In the genomic region with DNA sequence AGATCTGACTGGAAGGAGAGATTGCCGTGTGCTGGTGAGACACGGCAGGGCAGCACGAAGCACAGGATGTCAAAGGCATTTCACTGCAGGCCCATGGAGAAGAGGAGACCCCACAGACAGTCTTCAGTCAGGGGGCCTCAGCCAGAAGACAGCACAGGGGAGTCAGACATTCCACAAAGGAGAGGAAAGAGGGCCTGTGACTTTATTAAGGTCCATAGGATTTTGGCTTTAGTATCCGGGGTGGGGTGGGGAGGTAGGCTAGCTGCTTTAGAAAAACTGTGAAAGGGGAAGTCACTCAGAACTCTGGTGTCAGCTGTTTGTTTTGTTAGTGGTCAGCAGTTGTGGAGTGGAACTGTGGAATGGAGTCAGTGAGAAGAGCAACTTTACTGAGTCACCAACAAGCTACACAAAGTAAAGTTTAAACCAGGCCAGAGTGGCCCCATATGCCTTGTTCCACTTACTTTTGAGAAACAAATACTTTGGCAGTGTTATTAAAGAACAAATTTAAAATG, we compare ENCODE assay signal across 36 mouse cellular contexts. TPM values are rescaled to one million over a fixed set of nuclear protein-coding genes. Genes with fewer than 3 reads are reported as not detected.
A peak's percentile ranks its signal among the peaks of the same experiment; 100 is the strongest.
DNase-seq lines count a peak whose midpoint lies in the region; ATAC-seq and TF ChIP-seq lines count a peak whose summit lies in the region.
"Had no signal": no experiment of that assay in that cellular context is flagged by ENCODE, and none has a peak within 500 bp of the region (broad histone marks: within the 10 kb centered on the region; RNA-seq: fewer than 3 reads in every experiment).

No protein-coding gene starts in this region.

- H3K27me3 ChIP-seq in MEL (ENCODE audit: control insufficient read depth in 1 of 2, insufficient read depth in 2 of 2, low read length in 2 of 2) = no peaks in the 10 kb centered on the region
- H3K27me3 ChIP-seq: CH12.LX; embryonic facial prominence, embryonic 12.5 days; liver, embryonic 15.5 days; lung, embryonic 15.5 days; Patski had no signal

- no peak overlapping the region for H3K9ac ChIP-seq in MEL (ENCODE audit: control insufficient read depth, low read depth, low read length, poor library complexity, severe bottlenecking)
- H3K9ac ChIP-seq: embryonic facial prominence, embryonic 12.5 days; hindbrain, embryonic 14.5 days; liver, embryonic 15.5 days; lung, embryonic 15.5 days had no signal

- H3K36me3 ChIP-seq in MEL (ENCODE audit: control insufficient read depth in 1 of 2, insufficient read depth in 2 of 2, low read length in 2 of 2) = peaks cover 2 to 13% of the 10 kb centered on the region in 2 experiments; a peak in 3 of 4 replicates

- H3K9me3 ChIP-seq in MEL (replicated peaks; ENCODE audit: insufficient read depth, low read length) = no peaks in the 10 kb centered on the region
- H3K9me3 ChIP-seq: embryonic facial prominence, embryonic 12.5 days; liver, embryonic 15.5 days; lung, embryonic 15.5 days had no signal

- ATAC-seq in common myeloid progenitor, adult 5-6 weeks (replicated peaks; ENCODE audit: low read depth, poor library complexity, severe bottlenecking) = peak; percentile 63; the same call in 1 of the 2 replicates
- peak; percentile 80 for ATAC-seq in megakaryocyte progenitor cell, adult 5-6 weeks (replicated peaks; ENCODE audit: poor library complexity)
- ATAC-seq: forebrain, embryonic 14.5 days; intestine, postnatal 0 days; Patski had no signal

- DNase-seq in layer of hippocampus, adult 9-11 months = peak; percentile 20
- no peak for DNase-seq in layer of hippocampus, adult 2 months (ENCODE audit: low spot score in 2 of 2)
- peak; percentile 13 for DNase-seq in MEL (ENCODE audit: low read depth, low spot score)
- DNase-seq in right cerebral cortex, postnatal 4 days = no peak
- DNase-seq in layer of hippocampus, adult 18-20 months (ENCODE audit: low spot score in 2 of 2) = no peak
- DNase-seq: adrenal gland, postnatal 14 days; cerebellum, adult 9-10 months; cerebellum, postnatal 36 days; embryo, embryonic 11 days; gastrocnemius, postnatal 25 days; heart, postnatal 4 days; kidney, adult 9 months; kidney, postnatal 10 days; lung, postnatal 36 days; midbrain, embryonic 14.5 days; right cerebral cortex, postnatal 14 days; thymus, postnatal 14 days had no signal

- no peak for TF ChIP-seq RAD21 in MEL (IDR thresholded peaks at IDR 0.05; ENCODE audit: low read depth, low read length)

- TF ChIP-seq CTCF in layer of hippocampus, adult 2 months (conservative IDR thresholded peaks at IDR 0.05) = no peak
- TF ChIP-seq CTCF in MEL (IDR thresholded peaks at IDR 0.05 in 2 of 3, conservative IDR thresholded peaks at IDR 0.05 in 1 of 3; ENCODE audit: control insufficient read depth in 1 of 3, insufficient read depth in 1 of 3, low read depth in 2 of 3, low read length in 3 of 3, poor library complexity in 1 of 3, severe bottlenecking in 1 of 3) = no peak

- TF ChIP-seq EP300 in MEL (IDR thresholded peaks at IDR 0.05; ENCODE audit: low read depth in 1 of 2, low read length in 2 of 2) = no peak

- H3K27ac ChIP-seq in layer of hippocampus, adult 2 months = no peak overlapping the region
- no peak overlapping the region for H3K27ac ChIP-seq in MEL (ENCODE audit: control insufficient read depth, low read depth, low read length)
- H3K27ac ChIP-seq: embryonic facial prominence, embryonic 12.5 days; hindbrain, embryonic 14.5 days; liver, embryonic 15.5 days; lung, embryonic 15.5 days had no signal

- H3K4me3 ChIP-seq in layer of hippocampus, adult 2 months = no peak overlapping the region
- no peak overlapping the region for H3K4me3 ChIP-seq in MEL (ENCODE audit: control insufficient read depth in 1 of 2, insufficient read depth in 1 of 2, low read depth in 2 of 2, low read length in 2 of 2)
- H3K4me3 ChIP-seq: embryonic facial prominence, embryonic 12.5 days; liver, embryonic 15.5 days; lung, embryonic 15.5 days had no signal

- no peak for TF ChIP-seq POLR2A in MEL (IDR thresholded peaks at IDR 0.05; ENCODE audit: control insufficient read depth in 1 of 2, insufficient read depth in 1 of 2, low read depth in 1 of 2, low read length in 2 of 2, poor library complexity in 1 of 2)

- H3K4me1 ChIP-seq in MEL (ENCODE audit: control insufficient read depth in 1 of 2, insufficient read depth in 2 of 2, low read length in 2 of 2) = peaks cover 0 to 3% of the 10 kb centered on the region in 2 experiments; a peak in 1 of 4 replicates
- H3K4me1 ChIP-seq: embryonic facial prominence, embryonic 12.5 days; liver, embryonic 15.5 days; lung, embryonic 15.5 days had no signal

- H3K79me2 ChIP-seq in MEL (ENCODE audit: control insufficient read depth, insufficient read depth, low read length, poor library complexity) = no peaks in the 10 kb centered on the region

TF ChIP-seq in MEL, 35 proteins besides CTCF, POLR2A, EP300 and RAD21:
- TF ChIP-seq NELFE (IDR thresholded peaks at IDR 0.05; ENCODE audit: low read depth, low read length) = no peak
- no peak for TF ChIP-seq KAT2A (conservative IDR thresholded peaks at IDR 0.05; ENCODE audit: low read depth, low read length)
- TF ChIP-seq ZKSCAN1 (IDR thresholded peaks at IDR 0.05; ENCODE audit: low read depth, low read length) = no peak
- no peak for TF ChIP-seq BHLHE40 (IDR thresholded peaks at IDR 0.05; ENCODE audit: borderline replicate concordance, low read depth, low read length)
- TF ChIP-seq TAL1 (IDR thresholded peaks at IDR 0.05; ENCODE audit: low read length) = no peak
- no peak for TF ChIP-seq ETS1 (IDR thresholded peaks at IDR 0.05; ENCODE audit: low read depth, low read length)
- TF ChIP-seq USF1 (IDR thresholded peaks at IDR 0.05; ENCODE audit: low read depth, low read length) = no peak
- no peak for TF ChIP-seq ZC3H11A (IDR thresholded peaks at IDR 0.05; ENCODE audit: low read depth, low read length)
- no peak for TF ChIP-seq ZMIZ1 (IDR thresholded peaks at IDR 0.05; ENCODE audit: low read depth, low read length)
- TF ChIP-seq MYC (IDR thresholded peaks at IDR 0.05; ENCODE audit: low read depth, low read length) = no peak
- TF ChIP-seq TBP (IDR thresholded peaks at IDR 0.05; ENCODE audit: low read depth, low read length) = no peak
- TF ChIP-seq USF2 (IDR thresholded peaks at IDR 0.05; ENCODE audit: borderline replicate concordance in 1 of 2, insufficient read depth in 1 of 2, low read depth in 1 of 2, low read length in 2 of 2) = no peak
- TF ChIP-seq MAX (IDR thresholded peaks at IDR 0.05; ENCODE audit: low read length) = no peak
- no peak for TF ChIP-seq SMC3 (IDR thresholded peaks at IDR 0.05; ENCODE audit: low read depth, low read length)

RNA-seq across cellular contexts. Expression of gene Ccdc169, which starts 7.9 kb away (rescaled TPM):
- total RNA-seq in layer of hippocampus, adult 2 months (2021) = under 1 TPM; 0.27 to 0.36 TPM
- total RNA-seq in MEL (2012; rRNA removed) = 0.19 TPM in 1 of 2 replicates, not detected in the other
- not detected for polyA plus RNA-seq in MEL (2012; ENCODE audit: insufficient read depth in 1 of 2, insufficient read length in 2 of 2, low read depth in 1 of 2, low replicate concordance in 2 of 2, missing spikeins in 1 of 2)
- 0.41 TPM in 1 of 2 replicates, not detected in the other for total RNA-seq in common myeloid progenitor, adult 5-6 weeks (2017)
- not detected in 2 replicates for total RNA-seq in megakaryocyte progenitor cell, adult 5-6 weeks (2015)
- total RNA-seq in megakaryocyte progenitor cell, adult 5-6 weeks (2017) = not detected in 2 replicates
- under 1 TPM in 1 of 2 experiments, not detected in 1; 0.38 TPM for total RNA-seq in layer of hippocampus, adult 18-20 months (2021)
- total RNA-seq: adrenal gland, postnatal 14 days; gastrocnemius, adult 18-20 months; gastrocnemius, postnatal 25 days; layer of hippocampus, postnatal 14 days; monocyte, adult 5-6 weeks had no signal
- polyA plus RNA-seq: forebrain, embryonic 14.5 days; heart, embryonic 16.5 days; hindbrain, embryonic 14.5 days; large intestine, adult 2 months; liver, embryonic 15.5 days; lung, embryonic 15.5 days; stomach, embryonic 16.5 days had no signal

RNA-seq across cellular contexts. Expression of gene Spg20, which starts 17.3 kb away (rescaled TPM):
- 10 to 100 TPM; 39.7 to 51.1 TPM for total RNA-seq in layer of hippocampus, adult 2 months (2021)
- 17.9 and 18.5 TPM in 2 replicates for total RNA-seq in MEL (2012; rRNA removed)
- 10 to 100 TPM in 1 of 2 experiments, not detected in 1; 23.3 TPM for polyA plus RNA-seq in MEL (2012; ENCODE audit: insufficient read depth in 1 of 2, insufficient read length in 2 of 2, low read depth in 1 of 2, low replicate concordance in 2 of 2, missing spikeins in 1 of 2)
- total RNA-seq in common myeloid progenitor, adult 5-6 weeks (2017) = 24.7 and 27.1 TPM in 2 replicates
- 10.2 and 17.1 TPM in 2 replicates for total RNA-seq in megakaryocyte progenitor cell, adult 5-6 weeks (2015)
- 21.5 and 24.0 TPM in 2 replicates for total RNA-seq in megakaryocyte progenitor cell, adult 5-6 weeks (2017)
- 10 to 100 TPM; 46.7 to 58.2 TPM for total RNA-seq in layer of hippocampus, adult 18-20 months (2021)

RNA-seq across cellular contexts. Expression of gene Sohlh2, which starts 52.6 kb away (rescaled TPM):
- total RNA-seq in layer of hippocampus, adult 2 months (2021) = not detected
- total RNA-seq in MEL (2012; rRNA removed) = not detected in 2 replicates
- polyA plus RNA-seq in MEL (2012; ENCODE audit: insufficient read depth in 1 of 2, insufficient read length in 2 of 2, low read depth in 1 of 2, low replicate concordance in 2 of 2, missing spikeins in 1 of 2) = not detected
- not detected in 2 replicates for total RNA-seq in common myeloid progenitor, adult 5-6 weeks (2017)
- not detected in 2 replicates for total RNA-seq in megakaryocyte progenitor cell, adult 5-6 weeks (2015)
- total RNA-seq in megakaryocyte progenitor cell, adult 5-6 weeks (2017) = not detected in 2 replicates
- not detected for total RNA-seq in layer of hippocampus, adult 18-20 months (2021)
- total RNA-seq: adrenal gland, postnatal 14 days; CH12.LX; gastrocnemius, adult 18-20 months; gastrocnemius, postnatal 25 days; layer of hippocampus, postnatal 14 days; left cerebral cortex, adult 8-10 months; left cerebral cortex, postnatal 36 days; monocyte, adult 5-6 weeks had no signal
- polyA plus RNA-seq: embryonic facial prominence, embryonic 12.5 days; forebrain, embryonic 14.5 days; frontal cortex, adult 2 months; intestine, postnatal 0 days; large intestine, adult 2 months; liver, embryonic 15.5 days; midbrain, embryonic 14.5 days; Patski; stomach, embryonic 16.5 days had no signal

Comparison
In these comparisons a context has a peak if more than half of its experiments do, and no peak if none do; other contexts are left out.
1. DNase-seq: peak in layer of hippocampus, adult 9-11 months (single experiment) and MEL (single experiment); none in layer of hippocampus, adult 2 months (0 of 2), right cerebral cortex, postnatal 4 days (single experiment) and layer of hippocampus, adult 18-20 months (0 of 2).